Mouse (Mus musculus): Measurements from ENCODE around the gene Man1a. TPM values are rescaled to one million over a fixed set of nuclear protein-coding genes. Genes with fewer than 3 reads are reported as not detected.

Man1a gene
- polyA plus RNA-seq, 1 experiment: 35.7 TPM

GRCm38 (mm10) chr10:54006868-54007267 is 69.5 kb downstream of the Man1a start:
- no peak for DNase-seq (ENCODE audit: low read depth in 1 of 2, low spot score in 2 of 2)
- H3K36me3 ChIP-seq (ENCODE audit: control insufficient read depth, insufficient read depth, low read length): peaks cover 8% of the 10 kb centered on the region
- WGBS: 69% methylated on average over 3 of the region's 3 CpGs

DNA sequence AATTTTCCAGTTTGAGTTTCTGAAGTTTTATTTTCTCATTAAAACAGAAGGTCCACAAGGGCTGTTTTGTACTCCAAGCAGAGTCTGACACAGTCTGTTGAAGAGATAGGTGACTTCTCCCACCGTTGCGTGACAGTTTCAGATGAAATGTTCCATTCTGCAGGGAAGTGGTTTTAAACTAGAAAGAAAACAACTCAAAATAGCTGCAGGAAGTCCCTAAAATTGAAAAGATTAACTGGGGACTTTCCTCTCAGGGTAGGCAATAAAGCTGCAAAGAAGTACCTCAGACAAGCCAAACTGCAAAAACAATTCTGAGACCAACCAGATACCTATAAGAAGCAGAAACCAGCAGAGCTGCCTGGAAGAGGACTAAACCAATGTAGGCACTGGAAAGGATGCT is 70.6 kb downstream of the Man1a start:
- Histone ChIP-seq H3K36me3 (ENCODE audit: control insufficient read depth, insufficient read depth, low read length) (peaks cover 8% of the 10 kb centered on the region), H3K4me1 (ENCODE audit: control insufficient read depth, insufficient read depth, insufficient read length) (peaks cover 17% of the 10 kb centered on the region), H3K27ac (ENCODE audit: insufficient read depth, low read length) (peak overlapping the region; percentile 95), H3K27me3 (ENCODE audit: control insufficient read depth, insufficient read depth, low read length) (no peaks in the 10 kb centered on the region), H3K4me3 (ENCODE audit: extremely low read depth, insufficient read depth, insufficient read length) (no peak overlapping the region)
- DNase-seq (ENCODE audit: low read depth in 1 of 2, low spot score in 2 of 2): peak; percentile 38 to 74
- 16% methylated on average over 2 of the region's 2 CpGs for WGBS
- TF ChIP-seq CTCF (IDR thresholded peaks at IDR 0.05; ENCODE audit: extremely low read depth, insufficient read depth, insufficient read length, insufficient replicate concordance) (no peak), POLR2A (IDR thresholded peaks at IDR 0.05; ENCODE audit: low read depth, low read length) (no peak; the same call in 1 of the 2 replicates)

More at GRCm38 (mm10) chr10:54006868-54007267, 69.5 kb downstream of the Man1a start:
- peaks cover 17% of the 10 kb centered on the region for H3K4me1 ChIP-seq (ENCODE audit: control insufficient read depth, insufficient read depth, insufficient read length)
- TF ChIP-seq CTCF (IDR thresholded peaks at IDR 0.05; ENCODE audit: extremely low read depth, insufficient read depth, insufficient read length, insufficient replicate concordance) (no peak), POLR2A (IDR thresholded peaks at IDR 0.05; ENCODE audit: low read depth, low read length) (no peak)
- no peak overlapping the region for H3K4me3 ChIP-seq (ENCODE audit: extremely low read depth, insufficient read depth, insufficient read length)
- H3K27ac ChIP-seq (ENCODE audit: insufficient read depth, low read length): peak overlapping the region; percentile 68
- no peaks in the 10 kb centered on the region for H3K27me3 ChIP-seq (ENCODE audit: control insufficient read depth, insufficient read depth, low read length)

- Histone ChIP-seq H3K4me1 (ENCODE audit: control insufficient read depth, insufficient read depth, insufficient read length) (peaks cover 8% of the 10 kb centered on the region; the same call in 1 of the 2 replicates), H3K27me3 (ENCODE audit: control insufficient read depth, insufficient read depth, low read length) (no peaks in the 10 kb centered on the region), H3K36me3 (ENCODE audit: control insufficient read depth, insufficient read depth, low read length) (peaks cover 4% of the 10 kb centered on the region), H3K4me3 (ENCODE audit: extremely low read depth, insufficient read depth, insufficient read length) (no peak overlapping the region), H3K27ac (ENCODE audit: insufficient read depth, low read length) (no peak overlapping the region)
- DNase-seq (ENCODE audit: low read depth in 1 of 2, low spot score in 2 of 2): no peak
- TF ChIP-seq POLR2A (IDR thresholded peaks at IDR 0.05; ENCODE audit: low read depth, low read length) (no peak), CTCF (IDR thresholded peaks at IDR 0.05; ENCODE audit: extremely low read depth, insufficient read depth, insufficient read length, insufficient replicate concordance) (no peak)
- WGBS: 81% methylated on average over 2 of the region's 2 CpGs
Observed at GRCm38 (mm10) chr10:54002936-54003335, 73.5 kb downstream of the Man1a start.

GRCm38 (mm10) chr10:53997301-53997700 is 79.1 kb downstream of the Man1a start:
- no peak for TF ChIP-seq POLR2A (IDR thresholded peaks at IDR 0.05; ENCODE audit: low read depth, low read length)
- TF ChIP-seq CTCF (IDR thresholded peaks at IDR 0.05; ENCODE audit: extremely low read depth, insufficient read depth, insufficient read length, insufficient replicate concordance): no peak
- DNase-seq (ENCODE audit: low read depth in 1 of 2, low spot score in 2 of 2): no peak
- no peak overlapping the region for H3K4me3 ChIP-seq (ENCODE audit: extremely low read depth, insufficient read depth, insufficient read length)
- 96% methylated on average over 13 of the region's 13 CpGs for WGBS
- no peaks in the 10 kb centered on the region for H3K27me3 ChIP-seq (ENCODE audit: control insufficient read depth, insufficient read depth, low read length)
- H3K36me3 ChIP-seq (ENCODE audit: control insufficient read depth, insufficient read depth, low read length): peaks cover 4% of the 10 kb centered on the region; the same call in 1 of the 2 replicates
- H3K4me1 ChIP-seq (ENCODE audit: control insufficient read depth, insufficient read depth, insufficient read length): no peaks in the 10 kb centered on the region
- H3K27ac ChIP-seq (ENCODE audit: insufficient read depth, low read length): no peak overlapping the region

DNA sequence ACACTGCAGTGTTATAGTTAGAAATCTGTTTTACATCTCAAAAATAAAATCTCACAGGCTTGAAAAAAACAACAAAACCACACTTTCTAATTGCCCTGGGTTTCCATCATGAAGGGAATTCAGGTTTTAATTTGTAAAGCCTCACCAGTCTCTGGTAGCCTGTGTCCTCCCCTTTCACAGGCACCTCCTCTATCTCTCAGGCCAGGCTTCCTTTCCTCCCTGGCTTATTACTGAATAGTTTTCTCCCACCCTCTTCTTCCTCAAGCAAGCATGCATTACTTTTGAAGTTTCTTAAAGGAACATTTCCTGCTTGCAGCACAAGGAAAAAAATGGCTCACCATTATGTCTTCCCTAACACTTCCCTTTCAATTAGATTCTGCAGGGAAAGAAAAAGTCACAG is 80.2 kb downstream of the Man1a start:
- no peak overlapping the region for H3K4me3 ChIP-seq (ENCODE audit: extremely low read depth, insufficient read depth, insufficient read length)
- TF ChIP-seq CTCF (IDR thresholded peaks at IDR 0.05; ENCODE audit: extremely low read depth, insufficient read depth, insufficient read length, insufficient replicate concordance) (no peak), POLR2A (IDR thresholded peaks at IDR 0.05; ENCODE audit: low read depth, low read length) (no peak)
- no peaks in the 10 kb centered on the region for H3K27me3 ChIP-seq (ENCODE audit: control insufficient read depth, insufficient read depth, low read length)
- no peaks in the 10 kb centered on the region for H3K4me1 ChIP-seq (ENCODE audit: control insufficient read depth, insufficient read depth, insufficient read length)
- DNase-seq (ENCODE audit: low read depth in 1 of 2, low spot score in 2 of 2): no peak
- H3K36me3 ChIP-seq (ENCODE audit: control insufficient read depth, insufficient read depth, low read length): peaks cover 4% of the 10 kb centered on the region; the same call in 1 of the 2 replicates
- no peak overlapping the region for H3K27ac ChIP-seq (ENCODE audit: insufficient read depth, low read length)

DNA sequence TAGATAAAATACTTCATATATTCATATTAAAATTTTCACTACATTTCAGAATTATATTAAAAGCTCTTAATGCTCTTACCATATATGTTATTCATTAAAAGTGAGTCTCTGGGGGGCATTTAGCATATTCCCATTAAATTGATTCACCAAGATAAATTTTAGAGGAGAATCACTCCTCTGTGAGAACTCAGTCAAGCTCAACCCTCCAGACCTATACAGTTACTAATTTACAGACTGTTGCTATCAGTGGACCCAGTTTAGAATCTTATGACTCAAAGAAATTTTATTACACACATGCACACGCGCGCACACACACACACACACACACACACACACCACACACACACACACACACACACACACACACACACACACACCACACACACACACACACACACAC is 81.8 kb downstream of the Man1a start:
- Histone ChIP-seq H3K27me3 (ENCODE audit: control insufficient read depth, insufficient read depth, low read length) (no peaks in the 10 kb centered on the region), H3K4me3 (ENCODE audit: extremely low read depth, insufficient read depth, insufficient read length) (no peak overlapping the region), H3K36me3 (ENCODE audit: control insufficient read depth, insufficient read depth, low read length) (peaks cover 4% of the 10 kb centered on the region; the same call in 1 of the 2 replicates), H3K4me1 (ENCODE audit: control insufficient read depth, insufficient read depth, insufficient read length) (peaks cover 5% of the 10 kb centered on the region; the same call in 1 of the 2 replicates), H3K27ac (ENCODE audit: insufficient read depth, low read length) (no peak overlapping the region)
- no peak for DNase-seq (ENCODE audit: low read depth in 1 of 2, low spot score in 2 of 2)
- 97% methylated on average over 3 of the region's 3 CpGs for WGBS
- TF ChIP-seq CTCF (IDR thresholded peaks at IDR 0.05; ENCODE audit: extremely low read depth, insufficient read depth, insufficient read length, insufficient replicate concordance): no peak
- TF ChIP-seq POLR2A (IDR thresholded peaks at IDR 0.05; ENCODE audit: low read depth, low read length): no peak

DNA sequence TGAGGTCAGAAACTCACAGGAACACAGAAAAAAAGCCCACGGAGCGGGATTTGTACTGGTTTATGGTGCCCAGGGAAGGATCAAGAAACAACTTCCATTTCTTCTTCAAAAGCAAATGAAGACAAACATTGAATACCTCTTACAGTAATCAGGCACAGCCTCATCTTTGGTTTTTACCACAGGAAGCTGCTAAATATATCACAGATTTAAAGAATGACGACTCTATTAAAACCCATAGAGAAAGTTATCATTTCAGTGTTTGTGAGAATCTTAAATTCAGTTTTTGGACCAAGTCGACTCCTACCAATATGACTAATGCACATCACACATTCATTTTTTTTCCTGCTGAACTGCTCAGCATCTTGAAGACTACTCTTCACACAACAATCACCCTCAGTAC is 86.0 kb downstream of the Man1a start:
- no peak for DNase-seq (ENCODE audit: low read depth in 1 of 2, low spot score in 2 of 2)
- Histone ChIP-seq H3K27ac (ENCODE audit: insufficient read depth, low read length) (peak overlapping the region; percentile 15; the same call in 1 of the 2 replicates), H3K4me3 (ENCODE audit: extremely low read depth, insufficient read depth, insufficient read length) (no peak overlapping the region), H3K27me3 (ENCODE audit: control insufficient read depth, insufficient read depth, low read length) (no peaks in the 10 kb centered on the region), H3K36me3 (ENCODE audit: control insufficient read depth, insufficient read depth, low read length) (peaks cover 8% of the 10 kb centered on the region; the same call in 1 of the 2 replicates), H3K4me1 (ENCODE audit: control insufficient read depth, insufficient read depth, insufficient read length) (peaks cover 5% of the 10 kb centered on the region; the same call in 1 of the 2 replicates)
- TF ChIP-seq POLR2A (IDR thresholded peaks at IDR 0.05; ENCODE audit: low read depth, low read length) (no peak), CTCF (IDR thresholded peaks at IDR 0.05; ENCODE audit: extremely low read depth, insufficient read depth, insufficient read length, insufficient replicate concordance) (no peak)
- WGBS: 54% methylated on average over 4 of the region's 4 CpGs

Measured in spleen, adult 2 months (tissue).